Mouse (Mus musculus) hindbrain, embryonic 15.5 days (tissue): ENCODE results near the gene Pick1. TPM values are rescaled to one million over a fixed set of nuclear protein-coding genes. Genes with fewer than 3 reads are reported as not detected.

Source experiments
- ATAC-seq: fragments of 200-750 bp; cut with Nextera tagmentation; 2 replicates; pipeline ENCODE4 v1.8.0; 2017; ENCODE audit warnings: low read depth, moderate number of reproducible peaks, moderate TSS enrichment; ENCODE audit not compliant: low FRiP score
- H3K27ac ChIP-seq: fragments of 300-500 bp; sonication (generic); replicated peaks from 2 replicates; pipeline ENCODE4 v1.5.1; 2015; ENCODE audit warnings: mild to moderate bottlenecking, inconsistent platforms
- H3K27me3 ChIP-seq: fragments of 300-500 bp; sonication (generic); 2 replicates; pipeline ENCODE4 v1.6.1; 2015; ENCODE audit warnings: control low read depth, inconsistent platforms
- H3K36me3 ChIP-seq: fragments of 300-500 bp; sonication (generic); 2 replicates; pipeline ENCODE4 v1.6.1; 2015; ENCODE audit warnings: control low read depth, inconsistent platforms
- H3K4me1 ChIP-seq: fragments of 300-500 bp; sonication (generic); replicated peaks from 2 replicates; pipeline ENCODE4 v1.6.1; 2015; ENCODE audit warnings: control low read depth, inconsistent platforms
- H3K4me2 ChIP-seq: fragments of 300-500 bp; sonication (generic); 2 replicates; pipeline ENCODE4 v1.6.1; 2015; ENCODE audit warnings: moderate library complexity, mild to moderate bottlenecking, inconsistent platforms
- H3K4me3 ChIP-seq: fragments of 300-500 bp; sonication (generic); 2 replicates; pipeline ENCODE4 v1.5.1; 2015; ENCODE audit warnings: mild to moderate bottlenecking, inconsistent platforms
- H3K9ac ChIP-seq: fragments of 300-500 bp; sonication (generic); 2 replicates; pipeline ENCODE4 v1.6.1; 2015; ENCODE audit warnings: inconsistent platforms
- H3K9me3 ChIP-seq: fragments of 300-500 bp; sonication (generic); 2 replicates; pipeline ENCODE4 v1.6.1; 2016; ENCODE audit warnings: control low read depth, inconsistent platforms
- whole genome bisulfite sequencing: fragments of 180-500 bp; shearing (Covaris S2); methylation state at CpG from one replicate; pipeline ENCODE4 v1.1.7; 2015; 5-methylcytosine and 5-hydroxymethylcytosine counted together
- polyA plus RNA-seq: library from polyadenylated mRNA; unstranded; fragments of >200 nt; fragmentation: Nextera tagmentation; extraction: Ambion mirVana; gene quantifications from 2 replicates; pipeline ENCODE4 v1.2.1, GENCODE M21; 2015

Pick1 gene
- polyA plus RNA-seq, 1 experiment from 2014 or later, result 93.2 TPM

DNA sequence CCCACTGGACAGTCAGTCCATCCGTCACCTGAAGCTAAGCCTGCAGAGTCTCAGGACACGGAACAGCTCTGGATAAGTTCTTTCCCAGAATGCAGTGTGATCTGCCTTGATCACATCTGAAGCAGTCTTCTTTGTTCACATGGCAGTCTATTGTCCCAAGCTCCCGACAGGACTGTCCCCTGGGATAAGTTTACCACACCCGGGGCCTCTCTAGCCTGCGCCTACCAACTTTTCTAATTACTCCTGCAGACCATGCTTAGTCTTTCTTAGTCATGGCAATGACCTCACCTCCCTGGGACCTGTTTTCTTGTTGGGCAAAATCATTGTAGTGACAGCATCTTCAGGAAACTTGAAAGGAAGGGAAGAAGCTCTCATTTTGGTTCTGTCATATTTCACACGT, 9.1 kb downstream of the Pick1 start:
- WGBS, result 74% methylated on average over 6 of the region's 6 CpGs
- H3K27ac ChIP-seq, result no peak overlapping the region
- no peak overlapping the region for H3K9ac ChIP-seq
- peaks cover 55% of the 10 kb centered on the region for H3K36me3 ChIP-seq
- no peak overlapping the region for H3K4me3 ChIP-seq
- no peaks in the 10 kb centered on the region for H3K27me3 ChIP-seq
- no peak for ATAC-seq
- H3K4me2 ChIP-seq, result no peak overlapping the region
- no peaks in the 10 kb centered on the region for H3K9me3 ChIP-seq
- peaks cover 2% of the 10 kb centered on the region; the same call in 1 of the 2 replicates for H3K4me1 ChIP-seq

DNA sequence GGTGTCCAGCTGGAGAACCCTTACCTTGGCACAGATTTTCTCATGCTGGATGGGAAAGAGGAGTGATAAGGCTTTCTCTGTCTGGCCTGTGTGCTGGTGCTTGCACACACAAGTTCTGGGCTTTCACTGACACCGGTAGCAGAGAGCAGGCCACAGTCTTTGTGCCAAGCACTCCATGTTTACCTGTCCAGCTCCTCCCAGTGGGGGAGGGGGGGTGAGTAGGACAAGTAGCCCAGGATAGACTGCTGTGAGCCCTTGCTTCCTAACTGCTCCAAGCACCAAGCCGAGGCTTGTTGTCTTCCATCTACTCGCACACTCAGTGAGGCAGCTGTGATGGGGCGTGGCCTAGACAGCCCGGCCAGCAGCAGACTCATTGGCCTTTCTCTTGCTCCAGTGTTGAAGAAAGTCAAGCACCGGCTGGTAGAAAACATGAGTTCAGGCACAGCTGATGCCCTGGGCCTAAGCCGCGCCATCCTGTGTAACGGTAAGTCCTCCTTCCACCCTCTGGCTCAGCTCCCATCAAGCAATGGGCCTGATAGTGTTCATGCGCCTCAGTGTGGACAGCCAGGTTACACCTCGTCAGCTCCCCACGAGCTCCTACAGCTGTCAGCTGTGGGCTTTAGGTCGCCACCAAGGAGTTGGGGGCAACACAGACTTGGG, 13.7 kb downstream of the Pick1 start:
- Histone ChIP-seq H3K9ac (no peak overlapping the region), H3K4me1 (peaks cover 13% of the 10 kb centered on the region), H3K27me3 (no peaks in the 10 kb centered on the region), H3K4me3 (no peak overlapping the region), H3K27ac (peak overlapping the region; percentile 52; the same call in 1 of the 2 replicates), H3K36me3 (peaks cover 48% of the 10 kb centered on the region), H3K4me2 (no peak overlapping the region), H3K9me3 (no peaks in the 10 kb centered on the region)
- ATAC-seq, result peak; percentile 43
- WGBS, result 69% methylated on average over 13 of the region's 13 CpGs

DNA sequence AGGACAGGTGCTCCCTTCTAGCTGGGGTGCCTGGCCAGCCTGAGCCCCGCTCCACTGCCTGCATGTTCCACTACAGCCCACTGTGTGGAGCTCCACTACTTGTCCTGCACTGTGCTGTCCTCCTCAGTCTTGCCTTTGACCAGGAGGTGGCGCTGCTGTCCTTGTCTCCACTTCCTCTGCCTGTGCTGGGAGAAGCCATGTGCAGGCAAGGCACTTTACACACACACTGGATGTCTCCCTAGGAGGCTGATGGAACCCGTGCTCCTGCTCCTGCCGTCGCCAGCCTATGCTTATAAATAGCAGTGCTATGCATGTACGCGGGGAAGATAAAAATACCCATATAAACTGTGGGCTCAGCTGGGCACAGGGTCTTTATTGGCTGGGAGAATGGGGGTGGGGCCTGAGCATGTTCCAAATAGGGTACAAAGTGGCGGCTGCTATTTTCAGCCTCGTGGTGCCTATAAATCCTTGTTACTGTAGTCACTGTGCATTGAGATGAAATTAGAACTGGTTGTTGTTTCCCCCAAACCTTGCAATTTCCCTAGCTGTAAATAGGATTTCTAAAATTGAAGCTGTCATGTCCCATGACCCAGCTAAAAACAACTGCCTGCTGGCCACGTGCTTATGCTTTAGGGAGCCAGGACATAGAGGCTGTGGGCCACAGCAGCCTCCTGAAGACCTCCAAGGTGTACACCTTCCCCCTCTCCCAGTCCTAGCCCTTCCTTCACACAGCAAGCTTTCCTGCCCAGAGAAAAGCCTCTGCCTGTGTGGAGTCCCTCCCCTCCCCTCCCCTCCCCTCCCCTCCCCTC, 14.5 kb downstream of the Pick1 start:
- Histone ChIP-seq H3K4me3 (no peak overlapping the region), H3K36me3 (peaks cover 48% of the 10 kb centered on the region), H3K9me3 (no peaks in the 10 kb centered on the region), H3K9ac (peak overlapping the region; percentile 13; the same call in 1 of the 2 replicates), H3K27ac (peak overlapping the region; percentile 74), H3K27me3 (no peaks in the 10 kb centered on the region), H3K4me2 (peak overlapping the region; percentile 36), H3K4me1 (peaks cover 13% of the 10 kb centered on the region)
- ATAC-seq, result peak; percentile 97
- 14% methylated on average over 10 of the region's 10 CpGs for WGBS

DNA sequence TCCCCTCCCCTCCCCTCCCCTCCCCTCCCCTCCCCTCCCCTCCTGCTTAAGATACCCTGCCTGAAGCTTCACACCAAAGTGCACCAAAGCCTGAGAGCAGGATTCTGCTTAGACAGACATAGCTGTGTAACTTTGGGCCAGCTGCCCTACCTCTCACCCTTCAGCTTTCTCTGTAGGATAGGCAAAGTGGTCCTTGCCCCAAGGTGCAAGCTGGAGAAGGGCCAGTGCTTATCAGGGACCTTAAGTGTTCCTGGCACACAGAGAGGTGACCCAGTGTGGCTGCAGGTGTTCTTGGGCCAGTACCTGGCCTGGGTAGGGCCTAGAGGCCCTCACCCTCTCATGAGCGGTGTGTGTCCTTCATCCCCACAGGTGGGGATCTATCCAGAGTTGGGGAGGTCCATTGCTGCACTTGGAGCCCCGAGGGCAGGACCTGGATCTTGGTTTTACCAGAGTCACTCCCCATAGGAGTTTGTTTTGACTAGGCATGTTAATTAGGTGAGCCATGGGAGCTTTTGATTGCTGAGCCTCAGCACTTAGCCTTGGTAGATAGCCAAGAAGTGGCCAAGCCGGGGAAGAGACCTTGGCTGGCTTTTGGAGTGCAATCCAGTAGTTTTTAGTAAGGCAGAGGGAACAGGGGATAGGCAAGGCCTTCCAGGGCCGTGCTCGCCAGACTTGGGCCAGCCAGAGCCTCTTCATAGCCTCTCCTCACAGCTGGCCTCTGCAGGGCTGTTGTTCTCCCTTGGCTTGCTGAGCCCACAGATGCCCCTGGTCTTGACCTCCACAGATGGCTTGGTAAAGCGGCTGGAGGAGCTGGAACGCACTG, 15.3 kb downstream of the Pick1 start:
- peaks cover 45% of the 10 kb centered on the region for H3K36me3 ChIP-seq
- H3K9me3 ChIP-seq, result no peaks in the 10 kb centered on the region
- H3K4me2 ChIP-seq, result no peak overlapping the region
- H3K27me3 ChIP-seq, result no peaks in the 10 kb centered on the region
- H3K9ac ChIP-seq, result no peak overlapping the region
- no peak overlapping the region for H3K4me3 ChIP-seq
- H3K27ac ChIP-seq, result peak overlapping the region; percentile 53; the same call in 1 of the 2 replicates
- H3K4me1 ChIP-seq, result peaks cover 13% of the 10 kb centered on the region
- WGBS, result 56% methylated on average over 7 of the region's 7 CpGs
- ATAC-seq, result no peak

DNA sequence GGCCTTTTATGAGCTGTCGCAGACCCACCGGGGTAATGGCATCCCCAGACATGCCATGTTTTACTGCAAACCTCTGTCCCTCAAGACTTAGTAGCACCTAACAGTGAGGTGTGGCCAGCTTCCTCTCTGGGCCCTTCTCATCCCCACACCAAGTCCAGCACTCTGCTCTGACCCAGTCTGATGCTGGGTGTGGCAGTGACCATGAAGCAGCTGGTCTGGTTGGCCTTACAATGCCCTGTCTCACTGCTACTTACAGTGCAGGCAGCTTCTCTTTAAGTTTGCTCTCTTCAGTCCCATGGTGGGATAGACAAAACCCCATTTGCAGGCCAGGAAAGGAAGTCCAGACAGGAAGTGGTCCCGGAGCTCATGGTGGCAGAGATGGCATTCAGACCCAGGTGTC, 16.3 kb downstream of the Pick1 start:
- no peak for ATAC-seq

DNA sequence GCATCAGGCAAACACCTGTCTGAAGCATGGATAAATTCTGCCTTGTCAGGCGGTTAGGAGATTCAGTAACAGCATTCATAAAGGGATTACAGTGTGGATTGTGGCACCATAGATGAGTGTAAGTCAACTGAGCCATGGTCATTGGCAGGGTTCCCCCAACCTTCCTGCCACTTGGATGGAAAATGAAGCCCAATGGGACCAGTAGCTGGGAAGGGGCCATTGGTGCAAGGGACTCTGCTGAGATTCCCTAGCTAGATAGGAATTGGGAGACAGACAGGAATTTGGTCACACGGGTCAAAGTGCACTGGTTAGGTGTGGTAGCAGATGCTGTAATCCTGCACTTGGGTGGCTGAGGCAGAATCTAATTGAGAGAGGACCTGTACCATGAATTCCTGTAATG, 21.3 kb downstream of the Pick1 start:
- 88% methylated on average over 2 of the region's 2 CpGs for WGBS
- no peaks in the 10 kb centered on the region for H3K9me3 ChIP-seq
- no peak overlapping the region for H3K27ac ChIP-seq
- H3K9ac ChIP-seq, result no peak overlapping the region
- peaks cover 30% of the 10 kb centered on the region for H3K27me3 ChIP-seq
- H3K36me3 ChIP-seq, result peaks cover 17% of the 10 kb centered on the region
- H3K4me2 ChIP-seq, result no peak overlapping the region
- H3K4me1 ChIP-seq, result peaks cover 15% of the 10 kb centered on the region
- no peak overlapping the region for H3K4me3 ChIP-seq
- ATAC-seq, result no peak

More for the DNA sequence above, 16.3 kb downstream of the Pick1 start:
- Histone ChIP-seq H3K4me2 (no peak overlapping the region), H3K27ac (no peak overlapping the region), H3K36me3 (peaks cover 37% of the 10 kb centered on the region), H3K27me3 (no peaks in the 10 kb centered on the region), H3K4me1 (peaks cover 13% of the 10 kb centered on the region), H3K4me3 (no peak overlapping the region), H3K9me3 (no peaks in the 10 kb centered on the region), H3K9ac (no peak overlapping the region)
- 97% methylated on average over 3 of the region's 3 CpGs for WGBS

DNA sequence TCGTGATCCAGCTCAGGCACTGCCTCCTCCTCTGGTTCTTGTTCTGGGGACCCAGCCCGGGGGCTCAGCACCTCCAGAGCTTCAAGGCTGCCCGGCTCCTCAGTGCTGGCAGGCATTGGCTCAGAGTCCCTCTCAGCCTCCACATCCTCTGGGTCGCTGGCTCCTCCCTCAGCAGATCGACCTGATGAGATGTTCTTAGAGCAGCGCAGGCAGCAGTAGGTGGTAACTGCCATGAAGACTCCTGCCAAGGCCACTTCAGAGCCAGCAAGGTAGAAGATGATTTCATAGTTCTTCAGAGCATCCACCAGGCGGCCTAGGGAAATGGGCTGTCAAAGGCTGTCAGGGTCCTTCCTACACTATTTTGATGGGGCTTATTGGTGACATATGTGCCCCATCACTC, 22.2 kb downstream of the Pick1 start:
- no peak overlapping the region for H3K9ac ChIP-seq
- peaks cover 15% of the 10 kb centered on the region for H3K4me1 ChIP-seq
- 51% methylated on average over 7 of the region's 7 CpGs for WGBS
- no peak overlapping the region for H3K27ac ChIP-seq
- H3K4me2 ChIP-seq, result no peak overlapping the region
- no peak; the same call in 1 of the 2 replicates for ATAC-seq
- H3K9me3 ChIP-seq, result no peaks in the 10 kb centered on the region
- peaks cover 30% of the 10 kb centered on the region for H3K27me3 ChIP-seq
- H3K4me3 ChIP-seq, result no peak overlapping the region
- peaks cover 15% of the 10 kb centered on the region for H3K36me3 ChIP-seq

DNA sequence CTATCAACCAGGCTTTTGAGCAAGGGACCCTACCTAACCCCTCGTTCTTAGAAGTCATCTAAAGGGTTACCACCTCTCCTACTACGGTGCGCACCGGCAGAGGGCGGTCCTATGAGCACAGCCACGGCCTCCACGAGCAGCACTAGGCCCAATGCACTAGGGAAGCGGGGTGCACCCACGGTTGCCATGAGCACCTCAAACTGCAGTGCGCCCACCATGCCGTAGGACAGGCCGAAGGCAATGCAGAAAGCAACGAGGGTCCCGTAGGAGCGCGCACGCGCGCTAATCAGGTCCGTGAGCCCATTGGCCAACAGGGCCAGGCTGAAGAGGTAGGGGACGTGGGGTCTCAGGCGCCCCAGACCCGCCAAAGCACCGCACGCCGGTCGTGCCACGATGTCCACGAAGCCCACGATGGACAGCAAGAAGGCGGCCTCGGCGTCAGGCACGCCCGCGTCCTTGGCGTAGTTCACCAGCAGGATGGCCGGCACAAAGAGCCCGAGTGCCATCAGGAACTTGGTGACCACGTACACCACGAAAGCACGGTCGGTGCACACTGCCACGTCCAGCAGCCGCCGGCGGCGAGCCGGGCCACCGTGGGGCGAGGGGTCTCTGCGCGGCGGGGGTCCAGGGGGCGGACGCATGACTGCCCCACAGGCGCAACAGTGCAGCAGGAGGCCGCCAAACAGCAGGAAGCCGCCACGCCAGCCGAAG, 23.0 kb downstream of the Pick1 start:
- Histone ChIP-seq H3K4me2 (peak overlapping the region; percentile 79), H3K27ac (no peak overlapping the region), H3K9me3 (no peaks in the 10 kb centered on the region), H3K27me3 (peaks cover 30% of the 10 kb centered on the region), H3K9ac (peak overlapping the region; percentile 48), H3K4me3 (peak overlapping the region; percentile 38), H3K36me3 (peaks cover 7% of the 10 kb centered on the region), H3K4me1 (peaks cover 15% of the 10 kb centered on the region)
- whole genome bisulfite sequencing, result 2% methylated on average over 61 of the region's 61 CpGs
- ATAC-seq, result peak; percentile 71; the same call in 1 of the 2 replicates

DNA sequence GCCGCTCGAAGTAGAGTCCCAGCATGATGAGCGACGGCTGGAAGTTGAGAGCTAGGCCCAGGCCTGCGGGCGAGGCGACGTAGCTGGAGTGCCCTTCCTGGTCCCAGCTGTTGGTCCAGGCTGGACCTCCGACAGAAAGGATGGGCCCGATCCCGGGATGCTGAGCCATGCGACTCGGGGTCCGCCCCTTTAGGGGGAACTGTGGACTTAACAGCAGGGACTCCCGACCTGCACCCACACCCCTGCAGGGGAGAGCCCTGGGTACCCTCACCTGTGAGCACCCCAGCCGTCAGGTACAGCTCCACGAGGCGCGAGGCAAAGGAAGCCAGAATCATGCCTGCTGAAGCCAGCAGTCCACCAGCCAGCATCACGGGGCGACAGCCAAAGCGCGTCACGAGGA, 23.6 kb downstream of the Pick1 start:
- Histone ChIP-seq H3K4me1 (peaks cover 15% of the 10 kb centered on the region), H3K9me3 (no peaks in the 10 kb centered on the region), H3K27ac (no peak overlapping the region), H3K4me3 (peak overlapping the region; percentile 38), H3K4me2 (peak overlapping the region; percentile 79), H3K9ac (peak overlapping the region; percentile 48), H3K27me3 (peaks cover 30% of the 10 kb centered on the region), H3K36me3 (peaks cover 4% of the 10 kb centered on the region; the same call in 1 of the 2 replicates)
- 29% methylated on average over 24 of the region's 24 CpGs for WGBS
- ATAC-seq, result peak; percentile 10; the same call in 1 of the 2 replicates

DNA sequence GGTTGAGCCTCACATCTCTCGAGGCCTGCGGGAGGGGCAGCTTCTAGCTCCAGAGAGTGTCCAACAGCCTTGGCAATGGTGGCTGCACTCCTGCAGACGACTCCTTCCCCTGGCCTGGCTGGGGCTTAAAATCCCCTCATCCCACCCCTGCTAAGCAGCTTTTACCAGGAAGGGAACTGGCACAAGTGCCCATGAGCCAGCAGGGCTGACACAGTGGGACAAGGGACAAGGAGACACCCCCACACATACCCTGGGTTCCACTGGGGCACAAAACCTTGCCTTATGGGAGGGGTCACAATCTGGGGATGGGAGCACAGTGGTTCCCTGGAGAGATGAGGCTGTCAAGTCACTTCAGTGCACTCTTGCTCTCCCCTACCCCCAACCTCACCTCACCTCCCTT, 25.7 kb downstream of the Pick1 start, which contains the start of gene Slc16a8:
Slc16a8 (minus strand) TSS at position 101 of the 400 bp plus-strand sequence.
- Histone ChIP-seq H3K9ac (no peak within 1 kb of the TSS), H3K9me3 (no peaks in the 10 kb centered on the region), H3K36me3 (no peaks in the 10 kb centered on the region), H3K4me3 (no peak within 1 kb of the TSS), H3K4me1 (peaks cover 15% of the 10 kb centered on the region), H3K27me3 (peaks cover 30% of the 10 kb centered on the region), H3K27ac (no peak within 1 kb of the TSS), H3K4me2 (no peak within 1 kb of the TSS)
- ATAC-seq, result no peak
- WGBS, result 54% methylated on average over 3 of the region's 3 CpGs

DNA sequence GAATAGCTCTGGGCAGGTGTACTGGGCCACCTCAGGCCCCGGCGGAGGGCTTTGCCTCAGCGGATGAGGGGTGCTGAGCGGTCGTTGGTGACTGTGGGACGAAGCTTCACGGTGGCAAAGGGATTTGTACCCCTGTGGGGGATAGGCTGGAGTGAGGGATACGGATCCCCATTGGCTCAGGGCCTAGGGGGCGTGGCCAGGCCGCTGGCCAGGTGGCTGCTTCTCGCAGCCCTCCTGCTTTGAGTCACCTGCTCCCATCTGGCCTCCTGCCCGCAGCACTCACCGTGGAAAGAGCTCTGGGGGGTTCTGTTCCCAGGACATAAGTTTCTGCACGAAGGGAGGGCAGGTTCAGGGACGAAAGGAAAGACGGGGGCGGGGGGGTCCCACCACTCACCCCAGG, 29.5 kb downstream of the Pick1 start:
- H3K4me2 ChIP-seq, result no peak overlapping the region
- peaks cover 20% of the 10 kb centered on the region for H3K4me1 ChIP-seq
- WGBS, result 27% methylated on average over 17 of the region's 17 CpGs
- H3K4me3 ChIP-seq, result no peak overlapping the region
- peaks cover 42% of the 10 kb centered on the region for H3K27me3 ChIP-seq
- H3K9me3 ChIP-seq, result no peaks in the 10 kb centered on the region
- H3K9ac ChIP-seq, result no peak overlapping the region
- no peak for ATAC-seq
- no peaks in the 10 kb centered on the region for H3K36me3 ChIP-seq
- H3K27ac ChIP-seq, result no peak overlapping the region
